Mouse (Mus musculus) megakaryocyte progenitor cell, adult 5-6 weeks (primary cell): ENCODE results near the gene Tasp1. TPM values are rescaled to one million over a fixed set of nuclear protein-coding genes. Genes with fewer than 3 reads are reported as not detected.
"Not testable (repeated sequence)": the region's sequence is repeated elsewhere in the genome, so short reads cannot be mapped to it uniquely, and the experiment has no call there.

Experiments used
- ATAC-seq: replicated peaks from 2 replicates; pipeline ENCODE4 v1.8.0; 2016; ENCODE audit warnings: mild to moderate bottlenecking, moderate TSS enrichment, inconsistent platforms; ENCODE audit not compliant: poor library complexity
- total RNA-seq, 2 experiments: library from RNA; stranded (forward) in 1 of 2; stranded (reverse) in 1 of 2; fragments of 157-497, 149-512 nt in 1 of 2; fragments of 200-1000 nt in 1 of 2; gene quantifications; 2 replicates each; pipeline versions ENCODE4 v1.2.3 to v1.2.4; 2015 to 2017

Gene Tasp1
- total RNA-seq (2015): 18.0 and 19.6 TPM in 2 replicates
- 22.2 and 29.6 TPM in 2 replicates for total RNA-seq (2017)

DNA sequence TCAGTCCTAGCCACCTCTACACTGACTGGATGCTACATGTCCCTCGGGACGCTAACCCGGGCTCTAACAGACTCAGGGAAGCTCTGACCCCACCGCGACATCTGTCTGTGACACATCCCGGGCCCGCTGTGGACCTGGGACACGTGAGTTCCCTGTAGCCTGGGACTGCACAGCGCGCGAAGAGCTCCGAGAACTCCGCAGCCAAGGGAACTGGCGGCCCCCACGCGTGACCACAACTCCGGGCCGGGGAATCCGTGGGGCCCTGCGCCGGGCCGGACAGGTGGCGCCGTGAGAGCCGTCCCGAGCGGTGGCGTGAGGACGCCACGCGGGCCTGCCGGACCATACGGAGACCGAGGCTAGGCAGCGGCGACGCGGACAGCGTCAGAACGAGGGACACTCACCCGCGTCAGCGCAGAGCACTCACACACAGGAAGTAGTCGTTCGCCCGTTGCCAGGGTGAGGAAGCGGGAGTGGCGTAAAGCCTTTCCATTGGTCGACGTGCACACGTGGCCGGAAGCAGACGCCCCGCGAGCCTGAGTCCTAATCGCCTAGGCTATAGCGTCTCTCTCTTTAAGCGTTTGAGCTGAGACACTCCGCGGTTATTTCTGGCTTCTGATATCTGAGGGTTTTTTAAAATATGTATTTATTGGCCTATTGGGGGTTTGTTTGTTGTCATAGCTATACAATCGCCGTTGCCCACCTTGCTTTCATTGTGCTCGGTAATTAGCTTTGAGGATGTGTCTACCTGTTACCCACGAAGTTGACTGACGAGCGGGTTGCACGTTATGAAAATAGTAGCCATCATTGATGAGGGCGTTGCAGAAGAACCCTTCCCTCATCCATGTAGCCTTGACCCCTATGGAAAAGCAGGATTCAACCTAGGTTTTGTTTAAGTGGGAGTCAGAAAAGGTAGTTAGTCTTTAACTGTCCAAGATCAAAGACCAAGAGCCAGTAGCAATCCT lies at the start of gene Tasp1:
Gene Tasp1, minus strand, starts transcription at position 453 of the 962 bp plus-strand sequence.
- ATAC-seq: peak; percentile 96

DNA sequence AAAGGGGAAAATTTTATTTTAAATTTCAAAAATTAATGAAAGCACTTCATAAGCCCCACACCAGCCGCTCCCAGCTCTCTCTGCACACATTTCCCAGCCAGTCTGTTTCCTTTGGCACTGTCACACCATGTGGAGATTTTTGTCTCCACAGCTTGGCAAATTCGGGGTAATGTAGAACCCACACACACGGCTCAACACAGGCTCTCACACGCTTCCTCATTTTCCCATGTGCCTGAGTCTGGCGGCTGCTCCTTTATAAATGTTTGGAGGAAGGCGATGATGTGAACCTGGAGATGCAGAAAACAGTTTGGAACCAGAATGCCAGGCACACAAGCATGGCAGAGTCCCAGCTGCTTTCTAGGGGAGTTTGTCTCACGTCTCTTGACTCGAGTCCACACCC lies 47.2 kb upstream of the Tasp1 start:
- no peak for ATAC-seq

DNA sequence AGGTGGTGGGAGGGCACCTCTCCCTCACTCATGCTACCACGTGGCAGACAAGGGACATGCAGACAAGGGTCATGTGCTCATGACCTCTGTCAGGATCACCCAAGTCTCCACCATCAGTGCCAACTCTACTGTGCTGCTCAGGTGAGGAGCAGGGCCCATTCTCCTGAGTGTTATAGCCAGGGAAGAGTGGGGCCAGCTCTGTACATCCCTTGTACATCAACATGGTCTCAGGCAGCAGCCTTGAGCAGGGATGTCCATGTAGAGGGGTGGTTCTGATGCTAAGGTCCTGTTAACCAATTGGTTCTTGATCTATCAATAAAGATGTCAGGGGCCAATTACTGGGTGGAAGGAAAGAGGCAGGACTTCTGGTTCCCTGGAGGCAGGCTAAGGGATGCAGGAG lies 42.3 kb upstream of the Tasp1 start:
- ATAC-seq: no peak

DNA sequence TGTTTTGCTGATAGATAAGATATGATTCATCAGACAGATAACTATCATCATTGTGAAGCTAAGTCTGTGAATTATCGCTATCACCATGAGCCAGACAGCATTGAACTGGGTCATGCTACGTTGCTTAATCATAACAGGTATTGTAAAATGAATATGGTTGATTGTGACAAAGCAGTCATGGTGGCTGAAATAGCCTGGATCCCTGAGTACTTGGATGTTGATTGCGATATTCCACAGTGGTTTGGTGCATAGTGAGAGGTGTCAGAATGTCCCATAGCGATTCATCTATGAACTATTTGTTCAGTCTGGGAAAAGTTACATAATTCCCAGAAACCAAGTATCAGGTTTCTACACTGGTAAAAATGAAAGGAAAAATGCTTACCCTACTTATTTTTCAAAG lies 41.0 kb upstream of the Tasp1 start:
- ATAC-seq: no peak

DNA sequence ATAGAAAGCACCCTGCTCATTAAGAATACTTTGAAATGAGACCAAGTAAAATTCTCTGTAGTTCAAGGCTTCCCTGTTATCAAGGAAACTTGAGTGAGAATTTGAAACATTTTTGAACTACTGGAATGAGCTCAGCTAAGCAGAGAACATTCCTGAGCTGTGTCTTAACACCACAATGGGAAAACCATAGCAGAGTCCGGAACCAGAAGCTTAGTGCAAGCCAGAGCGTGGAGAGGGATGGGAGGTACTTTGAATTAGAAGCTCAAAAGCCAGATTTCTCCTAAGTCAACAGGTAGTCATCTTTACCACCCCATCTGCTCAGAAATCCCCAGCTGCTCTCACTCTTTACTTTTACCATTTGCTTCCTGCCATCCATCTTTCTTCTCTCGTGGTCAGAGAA lies 38.3 kb upstream of the Tasp1 start:
- ATAC-seq: no peak

DNA sequence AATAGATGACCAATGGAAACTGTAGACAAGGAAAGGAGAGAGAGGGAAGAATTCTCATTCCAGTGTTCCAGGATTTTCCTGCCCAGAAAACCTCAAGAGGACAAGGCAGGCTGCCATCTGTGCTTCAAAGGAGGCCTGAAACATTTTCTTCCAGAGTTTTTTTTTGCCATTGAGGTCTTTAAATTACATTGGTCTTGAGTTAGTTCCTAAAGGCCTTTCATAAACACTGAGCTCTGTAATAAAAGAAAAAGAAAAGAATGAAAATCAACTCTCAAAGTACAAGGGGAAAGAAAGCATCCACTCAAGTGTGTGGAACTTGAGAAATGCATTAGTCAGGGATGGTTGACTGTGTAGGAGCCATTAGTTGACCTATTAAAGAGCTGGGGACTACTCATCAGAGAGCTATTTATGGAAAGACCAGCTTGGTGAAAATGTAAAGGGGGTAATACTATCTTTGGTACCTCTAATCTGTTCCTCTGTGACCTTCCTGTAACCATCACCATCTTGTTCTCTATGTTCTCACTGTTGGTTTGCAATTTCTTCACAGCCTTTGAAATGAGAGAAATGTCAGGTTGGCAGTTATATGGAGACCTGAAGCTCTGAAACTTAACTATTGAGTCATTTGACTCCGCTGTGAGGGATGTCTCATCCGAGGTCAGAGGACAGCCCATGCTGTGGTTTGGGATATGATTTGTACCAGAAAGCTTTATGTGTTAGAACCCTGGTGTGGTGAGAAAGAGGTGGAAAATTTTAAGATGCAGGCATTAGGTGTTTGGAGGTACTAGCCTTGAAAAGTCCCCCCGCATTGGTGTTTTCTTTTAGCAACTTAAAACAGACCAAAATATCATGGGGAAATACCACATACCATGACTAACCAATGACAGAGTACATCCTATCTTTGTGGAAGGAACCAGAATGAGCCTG lies 34.2 kb upstream of the Tasp1 start:
- no peak for ATAC-seq

DNA sequence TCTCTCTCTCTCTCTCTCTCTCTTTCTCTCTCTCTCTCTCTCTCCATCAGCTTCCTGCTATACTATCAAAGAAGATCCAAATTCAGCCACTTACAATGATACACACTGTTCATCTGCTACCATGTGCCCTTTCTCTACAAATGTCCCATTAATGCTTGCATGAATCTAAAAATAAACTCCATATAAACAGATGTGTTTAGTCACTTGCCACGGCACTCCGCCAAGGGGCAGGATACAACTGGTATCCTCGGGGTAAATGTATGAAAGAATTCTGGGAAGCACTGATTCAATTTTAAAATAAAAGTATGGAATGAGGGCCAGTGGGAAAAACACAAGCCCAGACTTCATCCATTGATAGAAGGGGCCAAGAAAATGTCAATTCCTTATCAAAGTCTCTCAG lies 33.4 kb upstream of the Tasp1 start:
- no peak for ATAC-seq

DNA sequence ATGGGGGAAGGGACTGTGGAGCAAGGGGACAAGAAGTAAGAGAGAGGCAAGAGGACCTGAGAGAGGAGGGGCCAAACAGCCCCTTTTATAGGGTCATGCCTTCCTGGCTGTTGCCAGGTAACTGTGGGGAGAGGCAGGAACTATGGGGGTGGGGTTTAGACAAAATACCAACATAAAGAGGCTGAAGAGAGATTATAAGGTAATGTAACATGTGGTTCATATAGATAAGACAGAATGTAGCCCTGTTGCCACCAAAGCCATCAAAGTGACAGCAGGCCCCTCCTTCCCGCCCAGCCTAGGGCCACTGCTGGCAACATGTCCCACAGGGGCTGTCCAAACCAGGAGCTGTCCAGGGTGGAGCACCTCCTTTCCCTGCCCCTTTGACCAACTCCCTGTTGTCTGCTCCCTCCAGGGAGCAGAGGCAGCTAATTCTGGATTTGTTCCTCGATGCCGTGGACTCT lies 30.6 kb upstream of the Tasp1 start:
- peak; percentile 99 for ATAC-seq

DNA sequence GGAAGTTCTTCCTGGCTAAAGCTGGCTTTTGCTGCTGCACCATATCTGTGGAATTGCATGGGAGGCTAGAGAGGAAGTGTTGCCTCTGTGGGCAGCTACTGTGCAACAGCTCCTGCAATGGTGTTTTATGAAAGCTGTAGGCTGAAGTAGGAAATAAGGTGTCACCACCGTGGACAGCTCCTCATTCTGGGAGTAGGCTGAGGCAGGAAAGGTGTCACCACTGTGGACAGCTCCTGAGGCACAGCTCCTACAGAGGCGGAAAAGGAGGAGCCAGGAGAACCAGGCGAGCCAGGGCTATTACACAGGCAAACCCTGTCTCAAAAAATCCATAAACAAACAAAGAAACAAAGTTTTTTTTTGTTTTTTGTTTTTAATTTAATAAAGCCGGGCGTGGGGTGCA lies 29.4 kb upstream of the Tasp1 start:
- ATAC-seq: no peak

DNA sequence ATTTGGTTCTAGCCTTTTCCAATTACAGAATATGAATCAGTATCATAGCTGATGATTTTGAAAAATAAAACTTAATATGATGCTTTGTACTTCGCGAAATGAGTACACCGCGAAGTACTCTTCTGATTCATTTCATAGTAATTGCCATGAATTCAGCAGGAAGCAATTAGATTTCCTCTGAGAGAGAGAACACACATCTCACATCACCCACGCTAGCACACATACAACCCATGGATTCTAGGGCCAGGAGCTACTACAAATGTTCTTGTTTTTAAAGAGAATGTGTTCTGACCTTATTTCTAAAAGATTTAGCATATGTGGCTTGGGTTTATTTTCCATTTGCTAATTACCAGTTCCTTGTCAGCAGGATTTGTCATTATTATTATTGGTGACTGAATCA lies 26.8 kb upstream of the Tasp1 start:
- no peak for ATAC-seq

DNA sequence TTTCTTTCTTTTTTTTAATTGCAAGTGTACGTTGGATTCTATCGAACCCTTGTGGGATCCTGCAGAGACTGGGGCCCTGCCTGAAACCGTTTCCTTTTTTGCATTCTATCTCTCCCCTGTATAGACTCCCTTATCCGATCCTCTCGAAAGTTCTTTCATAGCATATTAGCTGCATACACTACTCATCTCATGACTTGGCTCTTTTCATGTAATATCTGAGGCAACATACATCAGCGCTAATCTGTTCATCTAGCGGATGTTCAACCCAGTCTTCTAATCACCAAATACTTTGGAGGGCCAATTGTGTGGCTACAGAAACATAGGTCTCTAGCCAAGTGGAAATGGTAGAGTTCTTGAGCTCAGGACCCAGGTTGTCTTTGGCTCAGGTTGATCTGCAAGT lies 17.6 kb upstream of the Tasp1 start:
- 0 out of 2 replicates have a peak, but pooled peaks have one; percentile 23 for ATAC-seq

DNA sequence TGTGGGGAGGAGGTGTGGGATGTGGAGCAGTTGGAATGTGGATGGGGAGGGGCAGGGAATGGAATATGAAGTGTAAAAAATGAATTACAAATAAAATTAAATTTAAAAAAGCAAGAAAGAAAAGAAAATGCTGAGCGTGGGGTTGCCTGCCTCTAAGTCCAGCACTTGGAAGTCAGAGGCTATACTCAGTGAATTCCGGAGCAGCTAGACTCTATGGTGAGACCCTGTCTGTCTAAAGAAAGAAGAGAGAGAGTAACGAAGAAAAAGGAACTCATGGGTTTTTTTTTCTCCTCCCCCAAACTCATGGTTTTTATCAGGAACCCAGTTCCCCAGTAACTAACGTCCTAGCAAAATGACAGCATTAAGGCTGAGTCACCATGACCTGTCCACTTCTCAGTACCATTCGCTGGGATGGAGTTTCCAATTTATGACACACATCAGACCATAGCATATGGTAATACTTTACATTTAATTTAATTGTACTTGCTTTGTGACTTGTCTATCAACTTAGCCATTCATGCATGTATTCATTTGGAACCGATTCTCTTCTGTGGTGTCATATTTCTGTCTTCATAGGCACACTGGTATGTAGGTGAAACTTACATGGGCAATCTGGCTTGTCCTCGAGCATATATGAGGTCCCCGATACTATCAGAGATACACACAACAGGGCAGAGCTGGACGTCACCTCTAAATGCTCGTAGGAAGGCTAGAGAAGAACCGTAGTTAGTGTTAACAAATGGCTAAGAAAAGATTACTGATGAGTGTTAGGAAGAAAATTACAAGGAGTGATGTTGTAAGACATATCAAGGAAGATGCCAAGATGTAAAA lies 14.4 kb upstream of the Tasp1 start:
- ATAC-seq: no peak; the same call in 1 of the 2 replicates

DNA sequence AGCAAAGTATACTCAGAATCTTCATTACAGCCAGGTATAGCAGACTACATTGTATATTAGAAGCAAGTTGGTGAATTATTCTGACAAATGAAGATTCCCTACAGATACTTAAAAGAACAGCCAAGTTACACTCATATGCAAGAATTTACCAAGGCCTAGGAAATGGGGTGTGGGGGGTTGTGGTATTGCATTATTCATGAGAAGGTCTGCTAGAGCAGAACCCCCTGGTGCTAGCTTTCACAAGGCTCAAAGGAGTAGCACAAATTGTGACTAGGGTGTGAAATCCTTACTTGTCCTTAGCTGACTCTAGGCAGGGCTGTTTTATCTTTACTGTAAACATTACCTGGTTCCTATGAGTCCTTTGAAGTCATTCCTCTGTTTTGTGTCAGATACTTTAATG lies 12.7 kb upstream of the Tasp1 start:
- not testable (repeated sequence) for ATAC-seq

DNA sequence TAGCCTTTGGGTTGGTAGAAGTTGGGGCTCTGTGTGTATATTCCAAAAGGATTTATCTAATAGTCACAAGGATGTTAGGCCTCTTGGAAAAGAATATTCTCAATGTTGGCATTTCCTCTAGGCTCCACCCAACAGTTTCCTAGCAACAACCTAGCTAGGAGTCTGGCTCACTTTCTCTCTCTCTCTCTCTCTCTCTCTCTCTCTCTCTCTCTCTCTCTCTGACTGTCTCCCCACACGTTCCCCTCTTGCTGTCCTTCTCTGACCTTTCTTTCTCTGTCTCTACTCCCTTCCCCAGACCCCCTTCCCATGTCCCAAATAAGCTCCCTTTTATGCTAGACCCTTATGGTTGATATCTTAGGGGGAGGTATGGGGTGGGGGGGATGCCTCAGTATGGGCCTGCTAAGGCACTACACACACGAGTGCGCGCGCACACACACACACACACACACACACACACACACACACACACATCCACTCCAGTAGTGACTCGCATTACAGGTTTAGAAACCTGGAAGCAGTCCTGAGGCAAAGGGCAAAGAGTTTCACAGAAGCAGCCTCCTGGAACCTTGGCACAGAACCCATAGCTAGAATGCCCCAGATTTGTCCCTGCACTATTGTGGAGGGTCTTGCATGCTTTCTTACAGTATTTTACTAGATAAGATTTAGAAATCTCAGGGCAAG lies 12.1 kb upstream of the Tasp1 start:
- no peak for ATAC-seq

DNA sequence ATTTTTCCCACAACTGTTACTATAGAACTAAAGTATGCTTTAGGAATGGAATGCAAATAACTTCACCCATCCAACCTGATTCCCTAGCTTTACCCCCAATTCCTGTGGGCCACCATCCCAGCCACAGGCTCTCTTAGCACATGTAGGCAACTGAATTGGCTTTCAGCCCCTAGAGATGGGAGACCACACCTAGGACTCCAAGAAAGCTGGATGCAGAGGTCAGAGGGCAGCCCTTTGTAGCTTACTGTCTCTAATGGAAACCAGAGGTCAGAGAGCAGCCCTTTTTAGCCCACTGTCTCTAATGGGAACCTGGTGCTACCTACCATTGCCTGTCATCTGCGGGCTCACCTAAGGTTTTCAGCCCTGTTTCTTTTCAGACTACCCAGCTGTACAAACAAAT lies 10.9 kb upstream of the Tasp1 start:
- ATAC-seq: no peak

DNA sequence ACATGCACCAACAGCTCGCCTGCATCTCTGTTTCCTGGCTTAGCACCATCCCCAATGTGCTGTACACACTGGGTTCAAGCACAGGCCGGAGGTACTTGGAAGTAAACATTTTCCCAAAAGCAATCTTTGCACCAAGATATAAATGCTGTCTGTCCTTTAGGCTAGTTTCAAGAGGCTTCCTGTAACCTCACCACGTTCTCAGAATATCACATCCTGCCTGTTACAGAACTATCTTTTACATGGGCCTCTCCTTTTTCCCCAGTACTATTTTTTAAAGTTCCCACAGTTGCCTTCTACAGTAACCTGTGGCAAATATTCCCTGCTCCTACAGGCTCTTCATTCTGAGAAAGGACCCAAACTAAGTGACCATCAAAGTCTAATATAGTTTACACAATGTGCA lies 8.5 kb upstream of the Tasp1 start:
- no peak for ATAC-seq

DNA sequence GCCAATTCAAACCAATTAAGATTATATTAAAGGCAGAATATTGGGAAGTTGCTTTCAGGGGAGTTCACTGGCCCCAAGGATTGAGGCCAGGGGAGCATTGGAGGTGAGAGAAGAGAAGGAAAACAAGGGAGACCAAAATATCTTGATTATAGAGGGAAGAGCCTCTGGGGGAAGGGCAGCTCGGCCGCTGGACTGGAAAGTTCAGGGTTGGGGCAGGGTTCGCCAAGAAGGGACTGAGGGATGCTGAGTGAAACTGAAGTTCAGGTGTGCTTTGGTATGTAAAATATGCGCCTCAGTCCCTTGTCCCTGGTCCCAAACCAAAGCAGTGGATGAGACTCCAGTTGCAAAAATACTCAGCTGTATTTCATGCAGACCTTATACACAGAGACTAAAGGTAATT lies 911 bp upstream of the Tasp1 start:
- ATAC-seq: no peak

DNA sequence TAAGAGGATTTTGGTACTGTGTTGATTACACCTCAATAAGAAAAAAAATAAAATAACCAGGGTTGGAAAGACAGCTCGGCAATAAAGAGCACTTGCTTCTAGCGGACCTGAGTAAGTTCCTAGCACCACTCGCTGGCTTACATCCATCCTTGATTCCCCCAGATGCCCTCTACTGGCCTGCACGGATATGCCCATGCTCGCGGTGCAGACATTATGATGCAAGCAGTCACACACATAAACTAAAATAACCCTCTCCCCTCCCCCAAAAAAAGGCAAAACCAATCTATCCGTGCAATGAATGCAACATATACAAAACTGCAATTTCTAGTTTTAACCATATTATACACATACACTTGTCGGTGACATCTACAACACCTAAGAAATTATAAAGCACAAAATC lies 929 bp downstream of the Tasp1 start:
- ATAC-seq: peak; percentile 44

DNA sequence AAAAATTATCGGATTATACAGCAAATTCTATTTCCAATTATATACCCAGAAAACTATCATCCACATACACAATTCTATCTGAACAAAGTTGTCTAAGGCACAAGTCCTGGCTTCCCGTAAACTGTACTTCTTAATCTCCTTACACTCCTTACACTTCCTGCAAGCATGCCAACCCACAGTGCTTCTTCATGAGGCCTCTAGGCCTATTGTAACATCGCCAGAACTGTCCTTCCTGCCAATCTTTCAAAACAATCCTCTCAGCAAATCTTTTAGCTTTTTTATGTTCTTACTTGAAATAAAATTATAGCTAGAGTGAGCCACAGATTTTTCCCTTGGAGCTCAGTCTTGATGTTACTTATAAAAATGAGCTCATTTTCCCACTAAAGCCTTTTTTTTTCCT lies 5.1 kb downstream of the Tasp1 start:
- no peak for ATAC-seq
